Mouse (Mus musculus) T-helper 17 cell (primary cell): ENCODE data around the gene Ostn.

Experiments used
- in situ Hi-C, 2 experiments: fragments of 300-600 bp; cut with MboI, MseI; formaldehyde crosslinking; loops; 1 replicate in 1 of 2; 2 replicates in 1 of 2; pipeline ENCODE4 v1.15.1; 2025; ENCODE audit warnings: high pct_unique_total_duplicates in 2 of 2

Ostn gene

DNA sequence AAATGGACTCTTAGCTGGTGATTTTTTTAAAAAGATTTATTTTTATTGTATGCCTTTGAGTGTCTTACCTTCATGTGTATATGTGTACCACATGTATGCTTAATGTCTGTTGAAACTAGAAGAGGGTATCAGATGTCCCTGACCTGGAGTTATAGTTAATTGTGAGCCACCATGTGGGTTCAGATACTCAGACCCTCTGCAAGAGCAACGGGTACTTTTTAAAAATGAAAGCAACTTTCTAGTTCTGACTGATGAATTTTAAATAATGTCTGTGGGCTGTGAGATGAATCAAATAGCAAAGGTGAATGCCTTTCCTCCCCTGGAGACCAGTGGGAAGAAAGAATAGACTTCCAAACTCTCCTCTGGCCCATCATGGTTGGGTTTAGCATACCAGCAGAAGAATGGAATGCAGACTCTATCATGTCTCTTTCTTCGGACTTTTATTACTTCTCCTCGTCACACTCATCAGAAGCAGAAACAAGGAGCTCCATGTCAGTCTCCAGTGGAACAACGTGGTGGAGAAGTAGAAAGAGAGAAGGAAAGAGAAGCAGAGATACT lies 79.6 kb downstream of the Ostn start:
- in situ Hi-C loops = loop anchor here in 1 of 2 experiments (5.0 kb wide), 1 partner anchor 40 kb away; no protein-coding TSS in a partner anchor

DNA sequence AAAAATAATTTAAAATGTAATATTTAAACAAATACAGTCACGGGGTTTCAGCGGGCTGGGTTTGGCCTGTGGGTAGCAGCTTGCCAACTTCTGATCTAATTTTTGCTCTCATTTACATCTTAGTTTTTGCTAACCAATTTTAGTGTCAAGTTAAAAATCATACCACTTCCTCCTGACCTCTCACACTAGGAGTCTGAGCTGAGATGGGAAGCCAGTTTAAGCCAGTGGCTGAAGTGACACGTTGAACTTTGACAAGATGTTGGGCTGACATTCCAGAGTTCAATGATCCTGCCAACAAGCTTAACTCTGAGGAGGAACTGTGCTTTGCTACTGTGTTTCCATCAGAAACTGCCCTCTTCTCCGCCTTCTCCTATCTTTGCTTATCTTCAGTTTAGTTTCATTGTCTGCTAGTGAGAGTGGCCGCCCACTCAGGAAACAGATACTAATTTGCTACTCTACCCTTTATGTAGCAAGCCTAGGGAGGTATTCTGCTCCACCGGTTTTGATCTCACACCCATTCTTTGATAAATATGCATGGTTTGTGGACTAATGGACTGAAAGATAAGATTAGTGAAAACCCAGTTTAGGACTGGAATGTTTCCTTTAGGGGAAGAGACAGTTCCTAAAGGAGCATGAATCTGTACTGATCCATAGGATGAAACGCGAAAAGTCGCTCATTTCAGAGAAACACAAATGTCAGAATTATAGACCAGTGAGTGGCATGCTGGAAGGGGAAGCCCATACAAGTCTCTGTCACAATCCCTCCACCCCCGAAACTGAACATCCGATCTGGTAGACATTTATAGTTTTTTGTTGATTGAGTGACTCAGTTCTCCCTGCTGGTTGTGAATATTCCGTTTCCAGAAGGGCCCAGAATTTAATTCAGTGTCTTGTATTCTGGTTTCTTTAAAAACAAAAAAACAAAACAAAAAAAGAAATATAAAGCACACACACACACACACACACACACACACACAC lies 80.6 kb downstream of the Ostn start:
- in situ Hi-C loops = loop anchor here in 1 of 2 experiments (5.0 kb wide), 1 partner anchor 41 kb away; no protein-coding TSS in a partner anchor

DNA sequence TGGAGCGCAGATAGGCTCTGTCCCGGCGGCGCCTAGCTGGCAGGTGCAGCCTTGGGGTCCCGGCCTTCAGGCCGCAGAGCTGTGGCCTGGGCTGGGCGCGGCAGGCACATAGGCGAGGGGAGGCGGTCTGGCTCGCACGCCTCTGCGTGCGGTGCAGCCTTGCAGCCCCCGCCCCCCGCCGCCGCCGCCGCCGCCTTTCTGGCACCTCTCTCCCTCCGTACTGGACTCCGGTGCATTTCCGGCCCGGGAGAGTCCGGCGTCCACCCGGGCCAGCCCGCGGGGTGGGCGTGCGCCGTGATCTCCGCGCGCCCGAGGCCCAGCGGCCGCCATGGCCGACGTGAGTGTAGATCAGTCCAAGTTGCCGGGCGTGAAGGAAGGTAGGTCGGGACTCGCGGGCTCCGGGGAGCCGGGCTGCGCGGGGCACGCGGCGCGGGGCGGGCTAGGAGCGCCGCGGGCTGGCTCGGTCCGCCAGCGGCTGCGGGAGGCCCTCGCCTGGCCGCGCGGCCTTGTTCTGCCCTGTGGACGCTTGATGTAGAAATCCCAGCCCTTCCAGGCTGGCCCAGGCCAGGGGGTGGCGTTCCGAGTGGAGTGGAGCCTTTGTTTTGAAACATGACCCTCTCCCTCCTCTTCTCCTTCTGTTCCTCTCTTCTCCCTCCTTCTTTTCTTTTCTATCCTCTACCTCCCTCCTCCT lies 81.6 kb downstream of the Ostn start, which contains the start of gene Ccdc50:
Gene Ccdc50, plus strand, starts transcription at position 109 of the 691 bp plus-strand sequence.
- in situ Hi-C loops = loop anchor here in 1 of 2 experiments (5.0 kb wide), 1 partner anchor 42 kb away; no protein-coding TSS in a partner anchor

DNA sequence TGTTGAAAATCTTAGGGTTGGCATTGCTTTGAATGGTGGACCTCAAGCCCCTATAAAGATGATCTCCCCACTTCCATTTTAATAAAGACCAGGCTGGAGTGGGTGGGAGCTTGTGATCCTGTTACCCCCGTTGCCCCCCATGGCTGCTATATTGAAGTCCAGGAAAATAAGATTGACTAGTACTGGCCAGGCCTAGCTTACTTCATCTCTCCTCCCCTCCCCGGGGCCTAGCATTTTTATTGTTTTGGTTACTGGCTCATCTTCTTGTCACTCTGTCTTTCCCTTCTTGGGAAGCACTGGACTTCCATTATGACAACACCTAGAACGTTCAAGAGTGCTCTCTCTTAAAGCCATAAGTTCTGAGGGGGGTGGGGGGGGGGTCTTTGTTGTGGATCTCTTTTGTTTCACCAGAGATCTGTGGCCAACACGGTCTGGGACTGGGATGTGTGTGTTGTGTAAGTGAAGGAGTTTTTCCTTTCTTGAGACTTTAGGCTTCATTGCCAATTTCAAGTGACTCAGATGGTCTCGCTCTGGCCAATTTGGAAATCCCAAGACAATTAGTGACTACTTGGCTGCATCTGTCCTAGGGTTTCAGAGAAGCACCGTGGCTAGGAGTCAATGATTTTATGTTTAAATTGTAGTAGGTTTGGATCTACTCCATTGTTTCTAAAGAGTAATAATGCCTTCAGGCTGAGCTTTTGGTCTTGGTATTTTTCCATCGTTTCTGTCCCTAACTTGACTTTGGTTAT lies 82.4 kb downstream of the Ostn start:
- in situ Hi-C loops = loop anchor here in 1 of 2 experiments (5.0 kb wide), 1 partner anchor 42 kb away; no protein-coding TSS in a partner anchor

DNA sequence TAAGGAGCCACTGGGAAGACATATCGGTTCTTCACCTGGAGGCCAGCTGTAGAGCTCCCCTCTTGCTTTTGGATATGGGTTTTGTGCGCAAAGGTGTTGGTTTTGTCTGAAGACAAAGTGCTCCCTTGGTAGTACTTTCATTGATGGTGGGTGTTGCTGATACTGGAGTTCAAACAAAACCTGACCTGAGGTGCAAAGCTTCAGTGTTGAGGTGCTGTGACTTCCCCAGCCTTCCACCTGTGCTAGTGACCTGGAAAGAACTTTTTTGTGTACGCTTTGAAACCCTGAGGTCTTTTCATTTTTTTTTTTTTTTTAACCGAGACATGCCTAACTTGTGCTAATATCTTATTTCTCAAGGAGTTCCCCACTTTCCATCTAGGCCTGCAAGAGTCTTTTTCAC lies 83.0 kb downstream of the Ostn start:
- in situ Hi-C loops = no loop called here

DNA sequence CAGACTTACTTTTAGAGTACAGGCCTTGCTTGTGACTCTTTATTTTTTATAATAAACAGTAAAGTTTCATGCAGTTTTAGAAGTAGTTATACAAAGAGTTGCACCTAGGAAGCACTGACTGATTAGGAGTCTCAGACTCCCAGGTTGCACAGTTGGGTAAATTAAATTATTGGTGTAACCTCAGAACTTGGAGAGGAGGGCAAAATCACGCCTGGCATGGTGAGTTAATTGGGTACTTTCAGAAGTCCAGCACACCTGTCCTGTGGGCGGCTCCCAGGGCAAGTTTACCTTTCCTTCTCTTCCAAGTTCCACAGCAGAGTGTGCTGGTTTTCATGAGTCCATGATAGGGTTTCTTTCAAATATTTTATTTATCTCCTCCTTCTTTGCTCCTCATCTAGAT lies 84.6 kb downstream of the Ostn start:
- in situ Hi-C loops = no loop called here

DNA sequence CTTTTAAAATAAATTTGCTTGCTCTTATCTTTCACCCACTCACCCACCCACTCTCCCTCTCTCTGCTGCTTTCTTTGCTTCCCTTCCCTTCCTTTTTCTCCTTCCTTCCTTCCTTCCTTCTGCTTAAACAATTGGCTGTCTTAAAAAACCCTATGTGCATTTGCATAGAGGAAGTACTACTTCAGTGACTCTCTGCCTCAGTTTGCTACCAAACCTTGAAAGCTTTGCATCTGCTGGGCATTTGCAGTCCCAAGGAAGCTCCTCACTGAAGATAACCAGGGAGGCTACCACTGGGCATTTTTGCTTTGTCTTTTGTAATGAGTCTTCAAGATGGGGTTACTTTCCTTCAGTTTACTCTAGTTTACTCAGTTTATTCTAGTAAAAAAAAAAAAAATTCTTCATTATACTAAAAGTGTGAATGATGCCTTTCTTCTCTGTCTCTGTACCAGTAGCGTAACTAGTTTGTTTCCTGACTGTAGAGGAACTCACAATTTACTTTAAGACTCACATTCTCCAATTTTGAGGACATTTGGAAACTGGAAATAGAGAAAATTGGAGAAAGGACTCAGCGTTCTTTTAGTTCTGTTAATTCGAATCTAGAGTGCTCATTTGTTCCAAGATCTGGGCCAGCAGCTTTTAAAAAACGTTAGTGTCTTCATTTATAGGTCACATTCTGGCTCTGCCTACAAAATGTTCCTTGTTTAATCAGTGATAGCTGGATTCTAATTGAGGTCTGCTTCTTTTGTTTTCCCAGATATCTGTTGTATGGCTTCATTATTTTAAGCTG lies 88.2 kb downstream of the Ostn start:
- in situ Hi-C loops = loop anchor here in 1 of 2 experiments (5.0 kb wide), 1 partner anchor 43 kb away; no protein-coding TSS in a partner anchor

DNA sequence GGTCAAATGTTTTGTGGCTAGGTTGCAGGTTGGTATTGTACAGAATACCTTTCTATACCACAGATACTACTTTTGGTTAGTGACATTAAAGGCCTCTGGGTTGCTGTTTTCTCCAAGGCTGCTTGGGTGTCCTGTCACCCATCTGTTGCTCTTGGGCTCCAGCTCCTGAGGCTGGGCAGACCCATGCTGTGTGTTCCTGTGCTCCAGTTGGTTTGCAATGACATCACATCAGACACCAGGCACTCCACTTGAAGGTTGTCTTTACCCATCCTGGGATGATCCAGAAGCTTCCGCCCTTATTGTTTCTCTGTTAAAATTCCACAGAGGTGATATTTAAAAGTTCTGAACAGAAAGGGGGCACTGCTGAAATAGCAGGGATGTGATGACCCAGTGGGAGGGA lies 89.7 kb downstream of the Ostn start:
- in situ Hi-C loops = loop anchor here in 1 of 2 experiments (5.0 kb wide), 1 partner anchor 45 kb away; no protein-coding TSS in a partner anchor

DNA sequence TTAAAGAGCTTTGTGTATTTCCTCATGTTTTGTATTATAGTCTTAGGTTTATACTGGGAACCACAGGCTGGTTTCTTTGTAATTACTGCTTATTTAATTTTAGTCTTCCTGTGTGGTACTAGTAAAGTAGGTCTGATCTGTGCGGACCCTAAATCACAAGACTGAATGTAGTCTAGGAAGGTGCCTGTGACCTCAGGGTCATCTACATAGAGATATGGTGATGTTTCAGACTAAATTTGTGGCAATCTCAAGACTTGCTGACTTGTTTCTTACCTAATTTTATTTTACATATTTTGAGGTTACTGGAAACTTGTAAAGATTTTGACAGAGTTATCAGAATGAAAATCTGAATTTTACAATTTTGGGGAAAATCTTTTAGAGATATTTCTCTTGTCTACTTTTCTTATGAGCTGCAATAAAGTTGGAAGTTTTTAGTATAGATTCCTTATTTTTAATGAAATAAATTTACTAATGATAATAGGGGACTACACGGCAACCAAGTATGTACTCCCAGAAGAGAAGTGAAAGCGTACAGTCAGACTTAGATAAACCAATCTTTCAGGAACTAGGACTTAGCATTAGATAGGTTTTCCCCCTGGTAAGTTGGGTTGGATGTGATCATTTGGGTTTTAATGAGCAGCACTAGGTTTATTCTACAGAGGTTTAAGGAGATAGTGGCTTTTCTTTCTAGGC lies 91.9 kb downstream of the Ostn start:
- in situ Hi-C loops = loop anchor here in 1 of 2 experiments (5.0 kb wide), 1 partner anchor 47 kb away; no protein-coding TSS in a partner anchor

DNA sequence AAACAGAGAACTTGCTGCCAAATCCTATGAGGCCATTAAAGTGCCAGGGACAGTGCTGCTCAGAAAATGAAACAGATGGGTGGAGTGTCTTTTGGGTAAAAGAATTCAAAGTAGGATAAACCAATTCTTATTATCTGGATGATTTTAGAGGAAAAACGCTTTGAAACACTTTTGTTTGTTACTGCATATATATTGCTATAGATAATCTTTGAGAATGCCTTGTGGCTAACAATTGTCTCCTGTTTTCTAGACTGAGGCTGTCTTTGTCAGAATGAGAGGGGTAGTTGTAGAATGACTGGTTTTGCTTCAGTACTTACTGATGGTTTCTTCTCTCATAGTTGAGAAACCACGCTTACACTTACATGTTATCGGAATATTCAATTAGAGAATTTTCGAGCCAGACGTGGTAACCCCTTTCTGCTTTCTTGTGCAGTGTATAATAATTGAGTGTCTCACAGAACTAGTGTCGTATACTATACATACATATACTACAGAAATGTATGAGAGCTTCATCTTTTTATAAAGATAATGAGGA lies 92.5 kb downstream of the Ostn start:
- in situ Hi-C loops = loop anchor here in 1 of 2 experiments (5.0 to 25.0 kb wide), 2 partner anchors 47 to 1912 kb away; no protein-coding TSS in a partner anchor
